Mouse (Mus musculus) midbrain, embryonic 10.5 days (tissue): ENCODE data around the gene Ttc1. TPM values are rescaled to one million over a fixed set of nuclear protein-coding genes. Genes with fewer than 3 reads are reported as not detected.

Experiments
- DNase-seq: peaks from one replicate; pipeline ENCODE4 v3.0.0-alpha.2; 2017; ENCODE audit warnings: low spot score
- H3K27ac ChIP-seq: fragments of 300-500 bp; sonication (generic); replicated peaks from 2 replicates; pipeline ENCODE4 v1.5.1; 2016; ENCODE audit warnings: mild to moderate bottlenecking
- H3K27me3 ChIP-seq: fragments of 300-500 bp; sonication (generic); 2 replicates; pipeline ENCODE4 v1.6.1; 2016; ENCODE audit warnings: low read depth, mild to moderate bottlenecking; ENCODE audit not compliant: poor library complexity, severe bottlenecking
- H3K36me3 ChIP-seq: fragments of 300-500 bp; sonication (generic); 2 replicates; pipeline ENCODE4 v1.6.1; 2016; ENCODE audit warnings: mild to moderate bottlenecking, moderate library complexity
- H3K4me1 ChIP-seq: fragments of 300-500 bp; sonication (generic); 2 replicates; pipeline ENCODE4 v1.6.1; 2016
- H3K4me3 ChIP-seq: fragments of 300-500 bp; sonication (generic); 2 replicates; pipeline ENCODE4 v1.5.1; 2016; ENCODE audit warnings: mild to moderate bottlenecking, moderate library complexity
- H3K9me3 ChIP-seq: fragments of 300-500 bp; sonication (generic); replicated peaks from 2 replicates; pipeline ENCODE4 v1.6.1; 2016; ENCODE audit warnings: mild to moderate bottlenecking
- WGBS: fragments of 180-500 bp; shearing (Covaris S2); methylation state at CpG from one replicate; pipeline ENCODE4 v1.1.7; 2016; 5-methylcytosine and 5-hydroxymethylcytosine counted together
- polyA plus RNA-seq: library from polyadenylated mRNA; unstranded; fragments of >200 nt; fragmentation: Nextera tagmentation; extraction: Ambion mirVana; gene quantifications from 2 replicates; pipeline ENCODE4 v1.2.1, GENCODE M21; 2016

Ttc1 gene
- 83.0 and 85.7 TPM in 2 replicates for polyA plus RNA-seq

DNA sequence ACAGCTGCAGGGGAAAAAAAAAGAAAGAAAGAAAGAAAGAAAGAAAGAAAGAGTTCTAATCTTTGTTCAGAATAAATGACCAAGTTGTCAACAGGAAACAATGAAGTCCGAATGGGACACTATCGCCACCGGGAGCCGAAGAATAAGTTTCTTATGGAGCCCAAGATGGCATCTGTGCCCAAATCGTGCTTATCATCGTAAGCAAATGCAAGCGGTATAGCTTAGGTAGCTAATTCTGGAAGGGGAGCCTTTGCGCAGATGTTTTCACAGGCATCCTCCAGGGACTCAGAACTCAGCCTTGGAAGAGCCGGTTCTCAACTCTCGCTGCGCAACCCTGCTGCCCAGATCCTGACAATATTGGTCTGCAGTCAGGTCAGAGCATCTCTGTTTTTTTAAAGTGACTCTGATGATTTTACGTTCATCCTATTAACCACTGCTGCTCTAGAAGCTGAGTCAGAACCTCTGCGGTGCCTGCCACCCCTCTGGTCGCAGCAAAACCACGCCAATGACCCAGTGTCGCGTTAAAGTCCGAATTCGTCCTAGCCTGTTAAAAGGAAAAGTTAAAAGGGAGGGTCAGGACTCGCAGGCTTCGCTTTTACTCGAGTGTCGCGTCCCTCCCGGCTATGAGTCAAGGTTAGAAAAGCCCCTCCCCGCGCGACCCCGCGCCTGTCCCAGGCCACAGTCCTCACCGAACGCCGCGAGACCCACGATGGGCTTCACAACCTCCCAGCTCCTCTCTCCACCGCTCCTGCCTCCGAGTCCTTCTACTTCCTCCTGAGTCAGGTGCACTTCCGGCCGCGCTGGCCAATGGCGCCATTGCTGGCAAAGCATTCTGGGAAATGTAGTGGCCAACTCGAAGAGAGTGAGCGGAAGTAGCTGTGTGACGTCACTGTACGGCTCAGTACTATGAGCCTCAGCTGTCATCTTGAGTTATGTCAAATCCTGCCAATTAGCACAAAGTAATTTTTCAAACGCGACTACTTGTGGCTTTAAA is at the start of gene Ttc1:
Gene Ttc1, minus strand, starts transcription at position 776 of the 994 bp plus-strand sequence.
- peak within 1 kb of the TSS; percentile 80 for H3K27ac ChIP-seq
- H3K36me3 ChIP-seq, result peaks cover 26% of the 10 kb centered on the region
- WGBS, result 4% methylated on average over 47 of the region's 47 CpGs
- no peaks in the 10 kb centered on the region for H3K9me3 ChIP-seq
- peak; percentile 95 for DNase-seq
- peaks cover 9% of the 10 kb centered on the region for H3K4me1 ChIP-seq
- peak within 1 kb of the TSS; percentile 84 for H3K4me3 ChIP-seq
- H3K27me3 ChIP-seq, result no peaks in the 10 kb centered on the region

DNA sequence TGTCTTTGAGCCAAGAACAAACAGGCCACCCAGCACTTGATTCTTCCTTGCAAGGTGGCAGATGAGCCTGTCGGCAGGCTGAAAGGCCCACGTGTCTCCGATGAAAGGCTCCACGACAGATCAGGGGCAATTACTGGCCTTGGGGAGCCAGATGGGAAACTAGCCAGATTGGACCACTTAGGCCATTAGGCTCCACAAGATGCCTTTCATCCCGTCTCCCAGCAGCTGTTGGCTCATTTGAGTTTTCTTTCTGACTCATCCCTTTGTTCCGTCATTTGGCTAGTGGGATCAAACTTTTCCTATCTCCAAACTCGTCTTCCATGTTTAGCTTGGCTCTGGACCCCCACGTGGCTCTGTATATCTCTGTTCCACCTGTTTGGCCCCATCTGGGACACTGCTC is 48.2 kb upstream of the Ttc1 start:
- 82% methylated on average over 8 of the region's 8 CpGs for WGBS
- no peak for DNase-seq
- no peaks in the 10 kb centered on the region for H3K4me1 ChIP-seq
- H3K27ac ChIP-seq, result no peak overlapping the region
- no peak overlapping the region for H3K4me3 ChIP-seq
- H3K27me3 ChIP-seq, result no peaks in the 10 kb centered on the region
- no peaks in the 10 kb centered on the region for H3K36me3 ChIP-seq
- no peaks in the 10 kb centered on the region for H3K9me3 ChIP-seq

DNA sequence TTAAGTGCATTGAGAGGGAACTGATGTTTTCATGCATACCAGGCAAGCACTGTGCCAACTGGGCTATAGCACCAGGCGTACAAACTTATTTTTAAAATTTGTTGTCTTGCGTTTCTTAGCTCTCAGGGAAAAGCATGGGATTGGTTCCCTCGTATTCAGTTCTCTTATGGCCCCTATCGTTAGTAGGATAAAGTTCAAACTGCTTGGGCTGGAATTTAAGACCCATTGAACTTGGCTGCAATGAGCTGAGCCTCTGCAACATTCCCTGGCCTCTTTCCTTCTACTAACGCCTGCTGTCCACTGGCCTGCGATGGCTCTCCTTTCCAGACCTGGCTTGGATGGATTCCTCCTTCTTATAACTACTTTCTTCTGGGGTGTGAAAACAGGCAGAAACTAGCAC is 42.6 kb upstream of the Ttc1 start:
- H3K9me3 ChIP-seq, result no peaks in the 10 kb centered on the region

DNA sequence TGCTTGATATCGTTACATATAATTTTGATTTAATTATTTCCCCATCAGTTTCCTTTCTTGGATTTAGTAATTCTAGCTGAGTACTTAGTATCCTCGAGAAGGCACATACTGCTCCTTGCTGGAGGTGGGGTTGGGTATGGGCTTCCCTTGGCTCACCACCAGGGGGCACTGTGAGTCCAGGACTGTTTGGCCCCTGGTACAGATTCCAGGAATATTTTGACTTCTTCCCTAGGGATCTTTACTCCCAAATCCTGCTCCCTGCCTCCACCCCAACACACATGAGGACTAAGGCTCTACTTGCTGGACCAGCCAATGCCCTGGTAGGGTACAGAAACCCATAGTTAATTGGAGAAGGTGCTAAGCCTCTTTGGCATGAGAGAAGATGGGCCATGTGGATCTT is 36.0 kb upstream of the Ttc1 start:
- 28% methylated on average over 2 of the region's 2 CpGs for WGBS
- H3K4me3 ChIP-seq, result no peak overlapping the region
- no peaks in the 10 kb centered on the region for H3K27me3 ChIP-seq
- H3K27ac ChIP-seq, result no peak overlapping the region
- H3K4me1 ChIP-seq, result no peaks in the 10 kb centered on the region
- no peaks in the 10 kb centered on the region for H3K36me3 ChIP-seq
- H3K9me3 ChIP-seq, result no peaks in the 10 kb centered on the region
- peak; percentile 68 for DNase-seq

More for the DNA sequence above, 42.6 kb upstream of the Ttc1 start:
- Histone ChIP-seq H3K4me3 (no peak overlapping the region), H3K36me3 (no peaks in the 10 kb centered on the region), H3K27me3 (no peaks in the 10 kb centered on the region), H3K27ac (no peak overlapping the region), H3K4me1 (no peaks in the 10 kb centered on the region)
- WGBS, result 85% methylated on average over 6 of the region's 6 CpGs
- no peak for DNase-seq

DNA sequence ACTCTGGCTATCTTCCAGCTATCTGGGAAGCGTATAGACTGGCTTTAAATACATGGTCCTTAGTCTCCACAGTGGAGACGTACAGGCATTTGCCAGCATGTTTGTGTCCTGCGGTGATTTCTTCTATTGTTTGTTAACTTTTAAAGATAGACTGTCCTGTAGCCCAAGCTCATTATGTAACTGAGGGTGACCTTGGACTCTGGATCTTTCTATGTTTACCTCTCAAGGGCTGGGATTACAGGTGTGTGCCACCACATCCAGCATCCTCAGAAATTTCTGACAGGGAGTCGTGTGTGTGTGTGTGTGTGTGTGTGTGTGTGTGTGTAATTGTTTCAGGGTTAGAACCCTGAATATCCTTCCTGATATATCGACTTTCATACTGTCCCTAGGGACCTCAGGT is 35.3 kb upstream of the Ttc1 start:
- H3K27ac ChIP-seq, result no peak overlapping the region
- no peak for DNase-seq
- H3K27me3 ChIP-seq, result no peaks in the 10 kb centered on the region
- H3K4me1 ChIP-seq, result no peaks in the 10 kb centered on the region
- H3K9me3 ChIP-seq, result no peaks in the 10 kb centered on the region
- WGBS, result 83% methylated on average over 5 of the region's 5 CpGs
- H3K36me3 ChIP-seq, result no peaks in the 10 kb centered on the region
- H3K4me3 ChIP-seq, result no peak overlapping the region

- H3K36me3 ChIP-seq, result no peaks in the 10 kb centered on the region
- H3K4me3 ChIP-seq, result no peak overlapping the region
Observed at GRCm38 (mm10) chr11:43779551-43779950, 31.7 kb upstream of the Ttc1 start.

DNA sequence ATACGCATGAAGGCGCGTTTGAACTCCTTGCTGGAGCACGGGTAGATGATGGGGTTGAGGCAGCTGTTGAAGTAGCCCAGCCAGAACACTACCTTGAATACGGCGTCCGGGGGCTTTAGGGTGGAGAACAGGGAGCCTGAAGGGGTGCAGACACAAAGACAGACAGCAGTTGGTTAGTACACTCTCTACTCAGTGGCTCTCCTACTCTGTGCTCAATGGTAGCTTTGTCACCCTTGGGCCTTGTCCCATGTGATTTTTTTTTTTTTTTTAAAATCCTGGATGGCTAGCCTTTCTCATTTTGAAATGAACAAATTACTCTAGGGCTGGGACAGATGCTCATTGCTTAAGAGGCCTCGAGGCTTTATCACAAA is 28.5 kb upstream of the Ttc1 start:
- Histone ChIP-seq H3K36me3 (no peaks in the 10 kb centered on the region), H3K27me3 (peaks cover 35% of the 10 kb centered on the region), H3K4me3 (peak overlapping the region; percentile 59), H3K9me3 (no peaks in the 10 kb centered on the region), H3K4me1 (peaks cover 10% of the 10 kb centered on the region), H3K27ac (no peak overlapping the region)
- 27% methylated on average over 8 of the region's 8 CpGs for WGBS
- no peak for DNase-seq

More at GRCm38 (mm10) chr11:43779551-43779950, 31.7 kb upstream of the Ttc1 start:
- Histone ChIP-seq H3K27ac (no peak overlapping the region), H3K9me3 (no peaks in the 10 kb centered on the region), H3K4me1 (peaks cover 10% of the 10 kb centered on the region), H3K27me3 (peaks cover 22% of the 10 kb centered on the region)
- WGBS, result 80% methylated on average over 5 of the region's 5 CpGs
- DNase-seq, result no peak

GRCm38 (mm10) chr11:43775469-43776323 is 27.9 kb upstream of the Ttc1 start:
- WGBS, result 14% methylated on average over 63 of the region's 63 CpGs
- peak overlapping the region; percentile 43; the same call in 1 of the 2 replicates for H3K27ac ChIP-seq
- peak; percentile 64 for DNase-seq
- H3K9me3 ChIP-seq, result no peaks in the 10 kb centered on the region
- peaks cover 35% of the 10 kb centered on the region for H3K27me3 ChIP-seq
- peaks cover 10% of the 10 kb centered on the region for H3K4me1 ChIP-seq
- H3K4me3 ChIP-seq, result peak overlapping the region; percentile 59
- H3K36me3 ChIP-seq, result no peaks in the 10 kb centered on the region

DNA sequence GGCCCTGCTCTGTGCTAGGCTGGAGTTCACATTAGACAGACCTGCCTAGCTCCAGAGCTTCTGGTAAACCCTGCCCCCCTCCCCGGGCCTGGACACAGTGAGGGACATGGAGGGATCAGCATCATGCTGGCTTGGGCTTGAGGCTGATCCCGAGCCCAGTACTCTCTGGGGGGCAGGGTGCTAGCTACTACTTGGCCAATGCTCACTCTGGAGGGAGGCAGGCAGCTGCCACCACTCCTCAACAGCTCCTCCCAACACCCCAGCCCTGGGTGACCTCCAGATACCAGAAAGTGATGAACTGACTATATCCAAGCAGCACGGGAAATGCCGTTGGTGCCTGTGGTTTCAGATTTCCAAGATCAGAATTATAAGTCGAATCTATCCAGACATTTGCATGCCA is 25.9 kb upstream of the Ttc1 start:
- 58% methylated on average over 5 of the region's 5 CpGs for WGBS
- Histone ChIP-seq H3K4me3 (no peak overlapping the region), H3K27me3 (peaks cover 35% of the 10 kb centered on the region), H3K9me3 (no peaks in the 10 kb centered on the region), H3K36me3 (no peaks in the 10 kb centered on the region), H3K4me1 (peaks cover 10% of the 10 kb centered on the region), H3K27ac (no peak overlapping the region)
- DNase-seq, result no peak

DNA sequence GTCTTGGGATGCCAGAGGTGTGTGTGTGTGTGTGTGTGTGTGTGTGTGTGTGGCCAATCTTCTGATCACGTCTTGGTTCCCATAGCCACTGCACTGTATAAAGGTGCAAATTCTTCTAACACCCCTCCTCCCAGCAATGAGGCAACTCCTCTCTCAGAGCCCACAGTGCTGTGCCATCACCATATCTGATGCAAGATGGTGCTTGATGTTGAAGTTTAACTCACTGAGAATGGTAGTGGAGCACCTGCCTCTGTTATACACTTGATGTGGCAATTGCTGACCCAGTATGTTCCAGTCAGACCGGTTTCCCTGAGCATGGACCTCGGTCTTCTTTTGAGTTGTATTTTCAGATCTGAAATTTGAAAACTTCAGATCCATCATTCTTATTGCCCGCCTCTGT is 22.3 kb upstream of the Ttc1 start:
- Histone ChIP-seq H3K27me3 (peaks cover 36% of the 10 kb centered on the region), H3K36me3 (no peaks in the 10 kb centered on the region), H3K4me1 (0 out of 2 replicates have a peak, but pooled peaks cover 3% of the 10 kb centered on the region), H3K4me3 (no peak overlapping the region), H3K9me3 (no peaks in the 10 kb centered on the region), H3K27ac (no peak overlapping the region)
- DNase-seq, result no peak
- 91% methylated on average over 4 of the region's 4 CpGs for WGBS

- Histone ChIP-seq H3K27ac (no peak overlapping the region), H3K4me1 (0 out of 2 replicates have a peak, but pooled peaks cover 3% of the 10 kb centered on the region), H3K36me3 (no peaks in the 10 kb centered on the region)
Observed at GRCm38 (mm10) chr11:43767749-43768148, 19.9 kb upstream of the Ttc1 start.

GRCm38 (mm10) chr11:43766922-43767648 is 19.3 kb upstream of the Ttc1 start:
- 8% methylated on average over 37 of the region's 37 CpGs for WGBS
- Histone ChIP-seq H3K4me3 (peak overlapping the region; percentile 60), H3K36me3 (no peaks in the 10 kb centered on the region), H3K27me3 (peaks cover 23% of the 10 kb centered on the region), H3K9me3 (no peaks in the 10 kb centered on the region), H3K4me1 (0 out of 2 replicates have a peak, but pooled peaks cover 3% of the 10 kb centered on the region), H3K27ac (no peak overlapping the region)
- peak; percentile 82 for DNase-seq

More at GRCm38 (mm10) chr11:43767749-43768148, 19.9 kb upstream of the Ttc1 start:
- 73% methylated on average over 11 of the region's 11 CpGs for WGBS
- peaks cover 23% of the 10 kb centered on the region for H3K27me3 ChIP-seq
- no peaks in the 10 kb centered on the region for H3K9me3 ChIP-seq
- DNase-seq, result no peak
- H3K4me3 ChIP-seq, result no peak overlapping the region
